Mouse (Mus musculus) forebrain, embryonic 11.5 days (tissue): ENCODE results near the gene Zfp445. TPM values are rescaled to one million over a fixed set of nuclear protein-coding genes. Genes with fewer than 3 reads are reported as not detected.
A peak's percentile ranks its signal among the peaks of the same experiment; 100 is the strongest.
"Not testable (repeated sequence)": the region's sequence is repeated elsewhere in the genome, so short reads cannot be mapped to it uniquely, and the experiment has no call there.

Experiments
- ATAC-seq: fragments of 200-750 bp; cut with Nextera tagmentation; replicated peaks from 2 replicates; pipeline ENCODE4 v1.8.0; 2017; ENCODE audit warnings: moderate TSS enrichment; ENCODE audit not compliant: low FRiP score
- DNase-seq: peaks from one replicate; pipeline ENCODE4 v3.0.0-alpha.2; 2017; ENCODE audit warnings: low spot score
- H3K27ac ChIP-seq: fragments of 300-500 bp; sonication (generic); 2 replicates; pipeline ENCODE4 v1.5.1; 2014; ENCODE audit warnings: low read depth, low read length
- H3K27me3 ChIP-seq: fragments of 300-500 bp; sonication (generic); 2 replicates; pipeline ENCODE4 v1.6.1; 2014; ENCODE audit warnings: mild to moderate bottlenecking, low read length, mixed read lengths; ENCODE audit not compliant: control insufficient read depth, insufficient read depth
- H3K36me3 ChIP-seq: fragments of 300-500 bp; sonication (generic); 2 replicates; pipeline ENCODE4 v1.6.1; 2014; ENCODE audit warnings: mild to moderate bottlenecking, low read length, moderate library complexity, mixed read lengths; ENCODE audit not compliant: control insufficient read depth, insufficient read depth
- H3K4me1 ChIP-seq: fragments of 300-500 bp; sonication (generic); replicated peaks from 2 replicates; pipeline ENCODE4 v1.6.1; 2014; ENCODE audit warnings: low read length, mixed read lengths; ENCODE audit not compliant: control insufficient read depth, insufficient read depth
- H3K4me2 ChIP-seq: fragments of 300-500 bp; sonication (generic); 2 replicates; pipeline ENCODE4 v1.6.1; 2014; ENCODE audit warnings: low read depth, mild to moderate bottlenecking, low read length, moderate library complexity, mixed read lengths; ENCODE audit not compliant: severe bottlenecking
- H3K4me3 ChIP-seq: fragments of 300-500 bp; sonication (generic); 2 replicates; pipeline ENCODE4 v1.5.1; 2014; ENCODE audit warnings: low read depth, low read length
- H3K9ac ChIP-seq: fragments of 300-500 bp; sonication (generic); 2 replicates; pipeline ENCODE4 v1.6.1; 2014; ENCODE audit warnings: low read length
- H3K9me3 ChIP-seq: fragments of 300-500 bp; sonication (generic); 2 replicates; pipeline ENCODE4 v1.6.1; 2016; ENCODE audit warnings: low read length, mixed read lengths; ENCODE audit not compliant: control insufficient read depth
- WGBS: fragments of 180-500 bp; shearing (Covaris S2); extraction: QIAGEN DNeasy Blood & Tissue Kit; methylation state at CpG from one replicate; pipeline ENCODE4 v1.1.7; 2014; 5-methylcytosine and 5-hydroxymethylcytosine counted together
- polyA plus RNA-seq: library from polyadenylated mRNA; unstranded; fragments of >200 nt; fragmentation: Nextera tagmentation; extraction: Ambion mirVana; gene quantifications from 2 replicates; pipeline ENCODE4 v1.2.1, GENCODE M21; 2014

The Zfp445 gene
- polyA plus RNA-seq, 1 experiment from 2014 or later, result 81.8 TPM

GRCm38 (mm10) chr9:122866192-122866591 lies 386 bp upstream of the Zfp445 start:
- Histone ChIP-seq H3K4me2 (peak overlapping the region; percentile 34; the same call in 1 of the 2 replicates), H3K9ac (peak overlapping the region; percentile 85), H3K36me3 (peaks cover 12% of the 10 kb centered on the region), H3K4me1 (peaks cover 4% of the 10 kb centered on the region; the same call in 1 of the 2 replicates), H3K9me3 (no peaks in the 10 kb centered on the region; the same call in 1 of the 2 replicates), H3K4me3 (peak overlapping the region; percentile 67), H3K27me3 (no peaks in the 10 kb centered on the region), H3K27ac (no peak overlapping the region)
- no peak for DNase-seq
- WGBS, result 91% methylated on average over 4 of the region's 4 CpGs
- ATAC-seq, result peak; percentile 28; the same call in 1 of the 2 replicates

- no peak for DNase-seq
- Histone ChIP-seq H3K27ac (no peak overlapping the region), H3K36me3 (peaks cover 25% of the 10 kb centered on the region), H3K27me3 (no peaks in the 10 kb centered on the region), H3K4me2 (peak overlapping the region; percentile 73), H3K9me3 (peaks cover 2% of the 10 kb centered on the region; the same call in 1 of the 2 replicates), H3K4me1 (peaks cover 4% of the 10 kb centered on the region; the same call in 1 of the 2 replicates), H3K4me3 (peak overlapping the region; percentile 67), H3K9ac (peak overlapping the region; percentile 85)
- 61% methylated on average over 3 of the region's 3 CpGs for WGBS
- ATAC-seq, result no peak
These were observed 958 bp downstream of the Zfp445 start for GRCm38 (mm10) chr9:122864848-122865247.

- ATAC-seq (no peak), DNase-seq (no peak)
- H3K4me2 ChIP-seq, result no peak overlapping the region
- H3K4me3 ChIP-seq, result no peak overlapping the region
- no peaks in the 10 kb centered on the region for H3K27me3 ChIP-seq
- peaks cover 4% of the 10 kb centered on the region; the same call in 1 of the 2 replicates for H3K4me1 ChIP-seq
- peaks cover 2% of the 10 kb centered on the region; the same call in 1 of the 2 replicates for H3K9me3 ChIP-seq
- no peak overlapping the region for H3K9ac ChIP-seq
- WGBS, result 88% methylated on average over 2 of the region's 2 CpGs
- no peak overlapping the region for H3K27ac ChIP-seq
- peaks cover 36% of the 10 kb centered on the region for H3K36me3 ChIP-seq
These were observed 2.1 kb downstream of the Zfp445 start for GRCm38 (mm10) chr9:122863731-122864130.

GRCm38 (mm10) chr9:122860752-122861151 lies 5.1 kb downstream of the Zfp445 start:
- Histone ChIP-seq H3K4me3 (no peak overlapping the region), H3K27me3 (no peaks in the 10 kb centered on the region), H3K9me3 (peaks cover 2% of the 10 kb centered on the region; the same call in 1 of the 2 replicates), H3K36me3 (peaks cover 59% of the 10 kb centered on the region), H3K27ac (no peak overlapping the region), H3K4me1 (peaks cover 4% of the 10 kb centered on the region; the same call in 1 of the 2 replicates), H3K4me2 (no peak overlapping the region), H3K9ac (no peak overlapping the region)
- DNase-seq (no peak), ATAC-seq (no peak)

- ATAC-seq, result no peak
- 100% methylated on average over 3 of the region's 3 CpGs for WGBS
- DNase-seq, result no peak
These were observed 9.1 kb downstream of the Zfp445 start for GRCm38 (mm10) chr9:122856716-122857115.

GRCm38 (mm10) chr9:122855617-122856016 lies 10.2 kb downstream of the Zfp445 start:
- 98% methylated on average over 4 of the region's 4 CpGs for WGBS
- DNase-seq, result no peak
- Histone ChIP-seq H3K36me3 (peaks cover 74% of the 10 kb centered on the region), H3K27me3 (no peaks in the 10 kb centered on the region), H3K9ac (no peak overlapping the region), H3K4me1 (no peaks in the 10 kb centered on the region), H3K4me2 (no peak overlapping the region), H3K4me3 (no peak overlapping the region), H3K27ac (no peak overlapping the region), H3K9me3 (no peaks in the 10 kb centered on the region; the same call in 1 of the 2 replicates)
- no peak for ATAC-seq

More at GRCm38 (mm10) chr9:122856716-122857115, 9.1 kb downstream of the Zfp445 start:
- Histone ChIP-seq H3K4me1 (no peaks in the 10 kb centered on the region), H3K36me3 (peaks cover 79% of the 10 kb centered on the region), H3K4me3 (no peak overlapping the region), H3K27me3 (no peaks in the 10 kb centered on the region), H3K4me2 (no peak overlapping the region), H3K9me3 (peaks cover 2% of the 10 kb centered on the region; the same call in 1 of the 2 replicates), H3K9ac (no peak overlapping the region), H3K27ac (no peak overlapping the region)

GRCm38 (mm10) chr9:122855141-122855540 lies 10.7 kb downstream of the Zfp445 start:
- H3K27ac ChIP-seq, H3K4me1 ChIP-seq, DNase-seq, H3K27me3 ChIP-seq, ATAC-seq, H3K9me3 ChIP-seq, H3K4me2 ChIP-seq, H3K4me3 ChIP-seq, H3K9ac ChIP-seq: not testable (repeated sequence)
- whole genome bisulfite sequencing, result 95% methylated on average over 1 of the region's 7 CpGs
- H3K36me3 ChIP-seq, result peaks cover 73% of the 10 kb centered on the region

GRCm38 (mm10) chr9:122854526-122854925 lies 11.3 kb downstream of the Zfp445 start:
- WGBS, result 97% methylated on average over 7 of the region's 7 CpGs
- ATAC-seq (no peak), DNase-seq (no peak)
- no peaks in the 10 kb centered on the region; the same call in 1 of the 2 replicates for H3K9me3 ChIP-seq
- H3K36me3 ChIP-seq, result peaks cover 69% of the 10 kb centered on the region
- no peak overlapping the region for H3K27ac ChIP-seq
- no peaks in the 10 kb centered on the region for H3K4me1 ChIP-seq
- H3K9ac ChIP-seq, result no peak overlapping the region
- H3K4me2 ChIP-seq, result no peak overlapping the region
- H3K27me3 ChIP-seq, result no peaks in the 10 kb centered on the region
- H3K4me3 ChIP-seq, result no peak overlapping the region

GRCm38 (mm10) chr9:122847811-122848311 lies 17.9 kb downstream of the Zfp445 start:
- not testable (repeated sequence) for H3K9me3 ChIP-seq, H3K4me1 ChIP-seq, H3K27ac ChIP-seq, H3K4me3 ChIP-seq, ATAC-seq, H3K4me2 ChIP-seq, H3K27me3 ChIP-seq, H3K9ac ChIP-seq, DNase-seq
- WGBS, result 94% methylated on average over 5 of the region's 8 CpGs
- H3K36me3 ChIP-seq, result peaks cover 31% of the 10 kb centered on the region
